Mouse (Mus musculus): Measurements from ENCODE around the gene Dna2. TPM values are rescaled to one million over a fixed set of nuclear protein-coding genes. Genes with fewer than 3 reads are reported as not detected.

The Dna2 gene
- polyA plus RNA-seq, 1 experiment from 2014 or later = 13.7 TPM

DNA sequence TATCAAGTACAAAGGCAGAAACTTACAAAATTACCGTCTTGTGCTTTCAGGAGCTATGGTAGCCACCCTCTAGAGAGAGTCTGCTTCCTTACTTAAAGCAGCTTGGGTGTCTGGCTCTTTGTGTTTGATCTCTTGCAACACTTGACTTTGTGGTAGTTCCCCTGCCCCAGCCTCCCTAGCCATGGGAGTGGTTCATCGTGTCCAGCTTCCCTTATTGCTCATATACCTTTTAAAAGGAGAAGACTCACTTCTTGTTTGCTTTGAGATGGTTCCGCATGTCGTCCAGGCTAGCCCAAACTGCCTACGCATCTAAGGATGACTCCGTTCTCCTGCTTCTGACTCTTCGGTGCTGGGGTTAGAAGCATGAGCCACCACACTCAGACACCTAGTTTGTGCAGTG, 1.7 kb downstream of the Dna2 start:
- peaks cover 40% of the 10 kb centered on the region for H3K36me3 ChIP-seq (ENCODE audit: control insufficient read depth, insufficient read depth, low read length)

DNA sequence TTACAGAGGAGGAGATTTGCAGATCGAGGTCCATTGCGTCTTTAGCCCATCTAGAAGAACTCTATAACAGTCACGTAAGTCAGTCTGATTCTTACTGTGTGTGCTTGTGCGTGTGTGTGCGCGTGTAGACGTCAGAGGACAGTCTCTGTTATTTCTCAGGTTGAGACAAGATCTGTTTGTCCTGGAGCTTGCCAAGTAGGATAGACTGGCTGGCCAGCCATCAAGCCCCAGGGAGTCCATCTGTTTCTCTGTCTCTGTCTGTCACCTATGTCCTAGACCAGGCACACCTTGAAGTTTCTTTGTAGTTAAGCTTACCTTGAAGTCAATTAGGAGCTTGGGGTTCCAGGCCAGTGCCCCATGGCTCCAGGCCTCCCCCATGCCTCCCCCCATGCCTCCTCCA, 17.1 kb downstream of the Dna2 start:
- no peak overlapping the region for H3K4me2 ChIP-seq (ENCODE audit: low read length)
- H3K9ac ChIP-seq (ENCODE audit: low read length) = no peak overlapping the region
- no peaks in the 10 kb centered on the region for H3K9me3 ChIP-seq (ENCODE audit: control insufficient read depth, low read length)
- no peaks in the 10 kb centered on the region for H3K4me1 ChIP-seq (ENCODE audit: control insufficient read depth in 2 of 2, insufficient read depth in 2 of 2, low read length in 2 of 2)
- H3K4me3 ChIP-seq (ENCODE audit: control insufficient read depth in 1 of 2, insufficient read depth in 1 of 2, low read depth in 1 of 2, low read length in 2 of 2) = no peak overlapping the region
- no peak for ATAC-seq (ENCODE audit: insufficient number of reproducible peaks, insufficient read depth, low FRiP score, low read depth)
- no peaks in the 10 kb centered on the region for H3K27me3 ChIP-seq (ENCODE audit: control insufficient read depth, insufficient read depth, low read length)
- 94% methylated on average over 7 of the region's 7 CpGs for WGBS
- peaks cover 94% of the 10 kb centered on the region for H3K36me3 ChIP-seq (ENCODE audit: control insufficient read depth, insufficient read depth, low read length)
- no peak overlapping the region for H3K27ac ChIP-seq (replicated peaks in 1 of 2; ENCODE audit: control insufficient read depth in 1 of 2, insufficient read depth in 1 of 2, low read depth in 2 of 2, low read length in 2 of 2)

More for the DNA sequence above, 1.7 kb downstream of the Dna2 start:
- Histone ChIP-seq H3K4me2 (ENCODE audit: low read length) (no peak overlapping the region), H3K4me1 (ENCODE audit: control insufficient read depth in 2 of 2, insufficient read depth in 2 of 2, low read length in 2 of 2) (peaks cover 0 to 3% of the 10 kb centered on the region in 2 experiments; a peak in 1 of 4 replicates), H3K9me3 (ENCODE audit: control insufficient read depth, low read length) (no peaks in the 10 kb centered on the region), H3K9ac (ENCODE audit: low read length) (no peak overlapping the region), H3K27me3 (ENCODE audit: control insufficient read depth, insufficient read depth, low read length) (no peaks in the 10 kb centered on the region), H3K4me3 (ENCODE audit: control insufficient read depth in 1 of 2, insufficient read depth in 1 of 2, low read depth in 1 of 2, low read length in 2 of 2) (no peak overlapping the region), H3K27ac (replicated peaks in 1 of 2; ENCODE audit: control insufficient read depth in 1 of 2, insufficient read depth in 1 of 2, low read depth in 2 of 2, low read length in 2 of 2) (no peak overlapping the region)
- no peak for ATAC-seq (ENCODE audit: insufficient number of reproducible peaks, insufficient read depth, low FRiP score, low read depth)
- WGBS = 91% methylated on average over 7 of the region's 7 CpGs

DNA sequence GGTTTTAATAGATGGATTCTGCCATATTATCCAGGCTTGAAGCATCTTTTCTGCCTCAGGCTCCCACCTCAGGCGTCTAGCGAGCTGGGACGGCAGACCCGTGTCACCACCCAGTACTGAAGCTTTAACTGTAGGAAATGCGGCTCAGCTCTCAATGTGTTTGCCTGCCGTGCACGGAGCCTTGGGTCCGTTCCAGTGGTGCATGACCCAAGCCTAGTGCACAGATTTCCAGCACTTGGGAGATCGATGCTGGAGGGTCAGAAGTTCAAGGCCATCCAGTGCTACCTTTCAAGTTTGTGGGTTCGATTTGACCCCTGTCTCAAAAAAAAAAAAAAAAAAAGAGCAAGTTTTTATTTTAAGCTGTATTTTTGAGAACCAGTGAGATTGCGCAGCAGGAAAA, 19.0 kb downstream of the Dna2 start:
- Histone ChIP-seq H3K4me1 (ENCODE audit: control insufficient read depth in 2 of 2, insufficient read depth in 2 of 2, low read length in 2 of 2) (no peaks in the 10 kb centered on the region), H3K9ac (ENCODE audit: low read length) (no peak overlapping the region), H3K27ac (replicated peaks in 1 of 2; ENCODE audit: control insufficient read depth in 1 of 2, insufficient read depth in 1 of 2, low read depth in 2 of 2, low read length in 2 of 2) (no peak overlapping the region), H3K4me2 (ENCODE audit: low read length) (no peak overlapping the region), H3K9me3 (ENCODE audit: control insufficient read depth, low read length) (no peaks in the 10 kb centered on the region), H3K27me3 (ENCODE audit: control insufficient read depth, insufficient read depth, low read length) (no peaks in the 10 kb centered on the region), H3K36me3 (ENCODE audit: control insufficient read depth, insufficient read depth, low read length) (peaks cover 95% of the 10 kb centered on the region), H3K4me3 (ENCODE audit: control insufficient read depth in 1 of 2, insufficient read depth in 1 of 2, low read depth in 1 of 2, low read length in 2 of 2) (no peak overlapping the region)
- no peak for ATAC-seq (ENCODE audit: insufficient number of reproducible peaks, insufficient read depth, low FRiP score, low read depth)
- WGBS = 94% methylated on average over 11 of the region's 11 CpGs

DNA sequence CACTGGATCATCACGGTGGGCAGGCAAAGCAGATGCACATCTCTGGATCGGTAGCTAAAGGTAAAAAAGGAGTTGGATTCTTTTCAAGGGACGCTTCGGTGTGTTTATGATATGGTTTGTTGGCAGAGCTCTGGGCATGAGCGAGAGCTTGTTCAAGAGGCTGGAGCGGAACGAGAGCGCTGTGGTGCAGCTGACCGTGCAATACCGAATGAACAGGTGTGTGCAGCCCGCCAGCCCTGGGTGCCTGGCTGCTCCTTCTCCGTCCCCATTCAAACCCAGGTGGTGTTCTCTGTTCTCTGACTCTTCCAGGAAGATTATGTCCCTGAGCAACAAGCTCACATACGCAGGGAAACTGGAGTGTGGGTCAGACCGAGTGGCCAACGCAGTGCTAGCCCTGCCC, 19.5 kb downstream of the Dna2 start:
- Histone ChIP-seq H3K4me2 (ENCODE audit: low read length) (no peak overlapping the region), H3K27me3 (ENCODE audit: control insufficient read depth, insufficient read depth, low read length) (no peaks in the 10 kb centered on the region), H3K4me1 (ENCODE audit: control insufficient read depth in 2 of 2, insufficient read depth in 2 of 2, low read length in 2 of 2) (no peaks in the 10 kb centered on the region), H3K4me3 (ENCODE audit: control insufficient read depth in 1 of 2, insufficient read depth in 1 of 2, low read depth in 1 of 2, low read length in 2 of 2) (no peak overlapping the region), H3K9me3 (ENCODE audit: control insufficient read depth, low read length) (no peaks in the 10 kb centered on the region), H3K36me3 (ENCODE audit: control insufficient read depth, insufficient read depth, low read length) (peaks cover 94% of the 10 kb centered on the region), H3K27ac (replicated peaks in 1 of 2; ENCODE audit: control insufficient read depth in 1 of 2, insufficient read depth in 1 of 2, low read depth in 2 of 2, low read length in 2 of 2) (no peak overlapping the region), H3K9ac (ENCODE audit: low read length) (no peak overlapping the region)
- WGBS = 93% methylated on average over 15 of the region's 15 CpGs
- ATAC-seq (ENCODE audit: insufficient number of reproducible peaks, insufficient read depth, low FRiP score, low read depth) = no peak

DNA sequence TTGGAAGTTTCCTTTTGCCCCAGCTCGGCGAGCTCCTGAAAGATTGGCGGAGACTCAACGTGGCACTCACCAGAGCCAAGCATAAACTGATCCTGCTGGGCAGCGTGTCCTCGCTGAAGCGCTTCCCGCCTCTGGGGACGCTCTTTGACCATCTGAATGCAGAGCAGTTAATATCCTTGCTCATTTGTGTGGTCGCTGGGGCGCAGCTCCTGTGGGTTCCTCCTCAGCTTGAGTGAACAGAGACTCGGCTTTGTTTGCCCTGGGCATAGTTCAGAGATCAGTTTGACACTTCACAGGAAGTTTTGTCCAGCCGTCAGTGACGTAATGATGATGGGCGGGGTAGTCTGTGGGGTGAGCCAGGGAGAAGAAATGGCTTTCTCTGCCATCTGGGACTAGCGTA, 25.0 kb downstream of the Dna2 start:
- H3K27ac ChIP-seq (replicated peaks in 1 of 2; ENCODE audit: control insufficient read depth in 1 of 2, insufficient read depth in 1 of 2, low read depth in 2 of 2, low read length in 2 of 2) = no peak overlapping the region
- H3K36me3 ChIP-seq (ENCODE audit: control insufficient read depth, insufficient read depth, low read length) = peaks cover 76% of the 10 kb centered on the region
- no peak overlapping the region for H3K4me3 ChIP-seq (ENCODE audit: control insufficient read depth in 1 of 2, insufficient read depth in 1 of 2, low read depth in 1 of 2, low read length in 2 of 2)
- ATAC-seq (ENCODE audit: insufficient number of reproducible peaks, insufficient read depth, low FRiP score, low read depth) = no peak
- H3K4me2 ChIP-seq (ENCODE audit: low read length) = no peak overlapping the region
- 79% methylated on average over 16 of the region's 16 CpGs for WGBS
- no peaks in the 10 kb centered on the region for H3K9me3 ChIP-seq (ENCODE audit: control insufficient read depth, low read length)
- no peak overlapping the region for H3K9ac ChIP-seq (ENCODE audit: low read length)
- no peaks in the 10 kb centered on the region for H3K4me1 ChIP-seq (ENCODE audit: control insufficient read depth in 2 of 2, insufficient read depth in 2 of 2, low read length in 2 of 2)
- no peaks in the 10 kb centered on the region for H3K27me3 ChIP-seq (ENCODE audit: control insufficient read depth, insufficient read depth, low read length)

DNA sequence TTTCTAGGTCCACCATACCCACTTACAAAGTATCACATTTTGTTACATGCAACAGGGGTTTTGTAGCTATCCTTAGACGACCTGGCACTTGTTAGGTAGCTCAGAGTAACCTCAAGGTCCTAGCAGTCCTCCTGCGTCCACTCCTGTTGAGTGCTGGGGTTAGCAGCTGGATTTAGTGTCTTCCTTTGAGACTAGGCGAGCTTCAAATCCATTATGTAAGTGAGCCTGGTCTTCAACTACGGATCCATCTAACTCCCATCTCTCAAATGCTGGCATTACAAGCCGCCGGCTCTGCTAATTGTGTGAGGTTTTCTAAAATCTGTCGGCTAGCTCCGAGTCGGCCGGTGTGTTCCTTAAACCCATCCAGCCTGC, 32.8 kb downstream of the Dna2 start:
- Histone ChIP-seq H3K9me3 (ENCODE audit: control insufficient read depth, low read length) (no peaks in the 10 kb centered on the region), H3K9ac (ENCODE audit: low read length) (peak overlapping the region; percentile 90), H3K36me3 (ENCODE audit: control insufficient read depth, insufficient read depth, low read length) (peaks cover 31% of the 10 kb centered on the region), H3K4me3 (ENCODE audit: control insufficient read depth in 1 of 2, insufficient read depth in 1 of 2, low read depth in 1 of 2, low read length in 2 of 2) (peak overlapping the region; percentile 91 to 94), H3K4me2 (ENCODE audit: low read length) (peak overlapping the region; percentile 73), H3K4me1 (ENCODE audit: control insufficient read depth in 2 of 2, insufficient read depth in 2 of 2, low read length in 2 of 2) (peaks cover 4 to 13% of the 10 kb centered on the region in 2 experiments; a peak in 3 of 4 replicates), H3K27ac (replicated peaks in 1 of 2; ENCODE audit: control insufficient read depth in 1 of 2, insufficient read depth in 1 of 2, low read depth in 2 of 2, low read length in 2 of 2) (no peak overlapping the region), H3K27me3 (ENCODE audit: control insufficient read depth, insufficient read depth, low read length) (no peaks in the 10 kb centered on the region)
- WGBS = 12% methylated on average over 10 of the region's 10 CpGs
- no peak for ATAC-seq (ENCODE audit: insufficient number of reproducible peaks, insufficient read depth, low FRiP score, low read depth)

DNA sequence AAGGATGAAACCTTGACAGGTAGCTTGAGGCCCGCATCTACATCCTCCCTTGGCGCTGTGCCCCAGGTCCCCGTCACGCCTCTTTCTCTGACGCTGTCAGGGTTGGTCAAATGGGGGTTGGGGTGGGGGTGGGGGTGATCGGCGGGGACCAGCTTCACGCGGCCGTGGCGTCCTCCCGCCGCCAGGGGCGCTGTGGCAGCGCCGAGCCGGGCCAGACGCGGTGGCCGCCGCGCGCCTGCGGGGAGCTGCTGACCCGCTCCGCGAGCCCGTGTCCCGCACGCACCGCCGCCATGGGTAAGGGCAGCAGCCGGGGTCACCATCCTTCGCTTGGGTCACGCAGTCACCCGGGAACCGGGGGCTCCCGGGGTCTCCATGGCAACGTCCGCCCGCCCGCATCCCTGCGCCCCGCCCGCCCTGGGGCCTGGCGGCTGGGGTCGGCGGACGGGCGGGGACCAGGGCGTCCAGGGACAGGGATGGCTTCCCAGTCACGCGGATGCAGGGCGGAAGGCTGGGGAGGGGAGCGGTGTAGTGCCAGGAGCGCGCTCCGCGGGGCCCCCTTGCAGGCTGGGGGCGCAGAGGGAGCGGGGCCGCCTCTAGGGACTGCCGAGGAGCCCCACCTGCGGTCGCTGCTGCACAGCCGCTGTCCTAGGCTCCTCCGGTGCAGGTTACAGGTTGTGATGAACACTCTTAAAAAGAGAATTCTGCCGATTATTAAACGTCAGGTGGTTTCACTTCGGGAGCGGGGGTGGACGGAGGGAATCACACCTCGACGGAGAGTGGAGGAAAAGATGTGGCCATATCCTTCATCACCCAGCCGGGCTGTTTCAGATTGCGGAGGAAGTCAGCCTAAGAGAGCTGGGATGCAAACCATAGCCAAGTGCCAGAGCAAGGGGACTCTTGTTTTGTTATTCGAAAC, 33.5 kb downstream of the Dna2 start, which contains the start of gene Rufy2:
Gene Rufy2, plus strand, starts transcription at position 185 of the 916 bp plus-strand sequence.
- H3K27ac ChIP-seq (replicated peaks in 1 of 2; ENCODE audit: control insufficient read depth in 1 of 2, insufficient read depth in 1 of 2, low read depth in 2 of 2, low read length in 2 of 2) = peak within 1 kb of the TSS; percentile 25 to 59
- peaks cover 4 to 15% of the 10 kb centered on the region in 2 experiments; a peak in 3 of 4 replicates for H3K4me1 ChIP-seq (ENCODE audit: control insufficient read depth in 2 of 2, insufficient read depth in 2 of 2, low read length in 2 of 2)
- WGBS = under 1% methylated on average over 68 of the region's 77 CpGs
- H3K36me3 ChIP-seq (ENCODE audit: control insufficient read depth, insufficient read depth, low read length) = peaks cover 30% of the 10 kb centered on the region
- H3K4me2 ChIP-seq (ENCODE audit: low read length) = peak within 1 kb of the TSS; percentile 73
- H3K9me3 ChIP-seq (ENCODE audit: control insufficient read depth, low read length) = no peaks in the 10 kb centered on the region
- peak within 1 kb of the TSS; percentile 91 to 94 for H3K4me3 ChIP-seq (ENCODE audit: control insufficient read depth in 1 of 2, insufficient read depth in 1 of 2, low read depth in 1 of 2, low read length in 2 of 2)
- H3K9ac ChIP-seq (ENCODE audit: low read length) = peak within 1 kb of the TSS; percentile 90
- no peaks in the 10 kb centered on the region for H3K27me3 ChIP-seq (ENCODE audit: control insufficient read depth, insufficient read depth, low read length)
- peak; percentile 85 for ATAC-seq (ENCODE audit: insufficient number of reproducible peaks, insufficient read depth, low FRiP score, low read depth)

All from heart, embryonic 14.5 days (tissue).